Mouse (Mus musculus): ENCODE data around the gene Nmi.
A peak's percentile ranks its signal among the peaks of the same experiment; 100 is the strongest.
"Not testable (repeated sequence)": the region's sequence is repeated elsewhere in the genome, so short reads cannot be mapped to it uniquely, and the experiment has no call there.

Gene Nmi

DNA sequence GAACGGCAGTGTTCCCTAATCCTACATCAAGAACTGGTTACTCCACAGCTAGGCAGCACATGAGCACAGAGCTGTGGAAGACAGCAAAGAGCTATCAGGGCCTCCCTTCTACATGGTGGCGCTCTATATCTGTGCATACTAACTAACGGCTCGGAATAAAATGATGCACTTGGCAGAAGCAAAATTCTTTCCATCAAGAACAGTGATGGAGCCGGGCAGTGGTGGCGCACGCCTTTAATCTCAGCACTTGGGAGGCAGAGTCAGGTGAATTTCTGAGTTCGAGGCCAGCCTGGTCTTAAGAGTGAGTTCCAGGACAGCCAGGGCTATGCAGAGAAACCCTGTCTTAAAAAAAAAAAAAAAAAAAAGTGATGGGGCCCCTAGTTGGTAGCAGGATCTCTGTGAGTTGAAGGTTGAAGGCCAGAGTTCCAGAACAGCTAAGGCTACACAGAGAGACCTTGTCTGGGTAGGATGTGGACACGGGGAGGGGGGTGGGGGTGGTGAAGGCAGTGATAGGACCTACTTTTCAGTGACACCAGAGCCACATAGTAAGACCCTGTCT lies at the start of gene Nmi:
Gene Nmi, minus strand, starts transcription at position 85 of the 559 bp plus-strand sequence.
- peak; percentile 29 for DNase-seq

DNA sequence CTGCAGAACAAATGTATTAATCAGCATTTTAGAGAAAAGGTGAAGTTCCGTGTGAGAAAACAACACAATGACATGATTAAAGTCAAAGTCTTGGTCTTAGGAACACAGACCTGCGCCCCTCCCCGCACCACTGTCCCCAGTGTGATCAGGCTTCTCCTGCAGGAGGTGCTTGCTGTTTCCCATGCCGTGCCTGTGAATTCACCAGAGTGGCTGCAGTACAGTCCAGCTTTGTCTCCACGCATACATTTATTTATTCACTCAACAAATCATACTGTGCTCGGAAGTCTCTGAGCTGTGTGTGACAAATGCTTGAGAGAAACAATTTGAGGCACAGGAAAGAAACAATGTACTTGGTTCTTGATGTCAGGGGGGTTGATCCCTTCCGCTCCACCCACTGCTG lies 43.1 kb upstream of the Nmi start:
- DNase-seq: no peak

DNA sequence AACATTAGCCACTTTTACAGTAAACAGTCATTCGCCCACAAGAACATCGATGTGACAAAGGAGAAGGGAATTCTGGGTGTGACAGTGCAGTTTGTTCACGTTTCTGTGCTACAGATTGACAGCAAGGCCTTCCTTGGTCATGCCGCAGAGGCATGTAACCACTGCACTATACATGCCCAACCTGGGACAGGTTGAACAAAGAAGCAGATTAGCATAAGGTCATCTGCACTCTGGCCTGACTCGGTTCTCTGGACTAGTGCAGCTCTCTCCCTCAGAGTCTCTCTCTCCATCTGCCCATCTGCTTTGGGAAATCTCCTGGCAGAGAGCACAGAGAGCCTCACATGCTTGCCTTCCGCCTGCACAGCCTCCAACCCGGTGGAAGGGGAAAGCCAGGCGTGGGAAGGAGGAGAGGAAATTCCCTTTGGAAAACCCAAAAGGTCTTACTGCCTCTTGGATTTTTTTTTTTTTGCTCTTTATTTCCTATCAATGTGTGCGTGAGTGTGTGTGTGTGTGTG lies 40.1 kb upstream of the Nmi start:
- DNase-seq: no peak

DNA sequence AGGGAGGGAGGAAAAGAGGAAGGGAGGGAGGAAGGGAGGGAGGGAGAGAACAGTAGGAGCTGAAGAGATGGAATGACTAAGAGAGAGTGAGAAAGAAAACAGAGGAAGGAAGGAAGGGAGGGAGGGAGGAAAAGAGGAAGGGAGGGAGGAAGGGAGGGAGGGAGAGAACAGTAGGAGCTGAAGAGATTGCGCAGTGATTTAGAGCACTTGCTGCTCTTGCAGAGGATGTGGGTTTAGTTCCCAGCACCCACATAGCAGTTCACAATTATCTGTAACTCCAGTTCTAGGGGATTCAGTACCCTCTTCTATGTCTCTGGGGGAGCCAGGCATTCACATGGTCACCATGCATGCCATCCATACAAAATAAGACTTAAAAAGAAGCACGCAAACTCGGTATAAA lies 38.5 kb upstream of the Nmi start:
- not testable (repeated sequence) for DNase-seq

DNA sequence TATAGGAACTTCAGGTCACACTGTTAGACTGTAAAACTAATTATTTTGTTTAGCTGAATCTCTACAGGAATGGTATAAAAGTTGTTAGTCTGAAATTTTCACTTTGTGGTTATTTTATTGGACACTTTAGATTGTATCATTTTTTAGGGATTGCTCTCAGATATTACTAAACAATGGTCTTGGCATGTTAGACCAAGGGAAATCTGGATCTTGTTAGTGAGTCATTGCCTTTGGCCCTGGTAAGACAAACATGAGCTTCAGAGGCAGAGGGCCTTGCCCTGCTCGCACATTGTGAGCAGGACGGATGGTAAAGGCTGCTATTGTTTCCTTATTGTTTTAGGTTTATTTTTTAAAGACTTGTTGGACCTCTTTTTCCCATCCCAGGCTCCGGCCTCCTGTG lies 33.1 kb upstream of the Nmi start:
- DNase-seq: no peak

DNA sequence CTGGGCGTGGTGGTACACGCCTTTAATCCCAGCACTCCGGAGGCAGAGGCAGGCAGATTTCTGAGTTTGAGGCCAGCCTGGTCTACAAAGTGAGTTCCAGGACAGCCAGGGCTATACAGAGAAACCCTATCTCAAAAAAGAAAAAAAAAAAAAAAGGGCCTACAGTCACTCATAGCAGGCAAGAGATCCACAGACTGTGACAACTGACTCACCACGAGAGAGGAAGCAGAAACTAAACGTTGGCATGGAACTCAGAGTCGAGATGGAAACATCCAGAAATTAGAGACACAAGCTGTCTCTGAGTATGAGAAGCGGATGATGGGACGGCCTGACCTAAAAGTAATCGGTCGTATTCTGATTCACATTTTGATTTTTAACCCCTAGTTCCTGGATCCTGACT lies 29.0 kb upstream of the Nmi start:
- not testable (repeated sequence) for DNase-seq

DNA sequence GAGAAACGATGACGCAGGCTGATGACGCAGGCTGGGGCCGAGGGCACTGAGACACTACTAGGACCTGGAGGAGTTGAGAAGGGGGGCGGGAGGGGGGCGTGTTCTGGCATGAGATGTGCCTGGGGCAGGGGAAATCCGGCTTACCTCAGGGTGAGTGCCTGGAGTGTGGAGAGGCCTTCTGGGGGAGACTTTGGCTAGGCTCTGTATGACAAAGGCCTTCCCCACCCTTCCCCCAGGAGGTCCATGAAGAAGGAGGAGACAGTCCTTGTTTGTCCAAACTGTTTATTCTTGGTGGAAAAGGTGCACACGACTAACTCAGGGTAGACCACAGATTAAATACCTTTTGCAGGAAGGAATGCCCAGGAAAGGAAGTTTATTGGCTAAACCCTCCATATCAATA lies 28.2 kb upstream of the Nmi start:
- no peak for DNase-seq

DNA sequence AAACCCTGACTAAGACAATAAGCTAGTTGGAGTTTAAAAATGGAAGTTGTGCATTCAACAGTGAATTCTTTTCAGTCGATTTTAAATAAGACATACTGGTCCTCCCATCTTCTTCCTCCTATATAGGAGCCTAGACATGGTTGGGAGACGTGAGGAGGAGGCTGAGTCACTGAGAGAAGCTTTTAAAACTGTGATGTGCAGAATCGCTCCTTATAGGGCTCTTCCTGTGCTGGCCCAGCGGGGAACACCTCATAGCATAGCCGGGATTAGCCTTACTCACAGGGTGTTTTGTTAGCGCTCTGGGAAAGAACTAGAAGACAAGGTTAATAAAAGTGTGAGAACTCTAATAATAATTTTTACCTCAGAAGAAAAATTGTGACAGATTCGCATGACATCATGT lies 26.7 kb upstream of the Nmi start:
- no peak for DNase-seq

DNA sequence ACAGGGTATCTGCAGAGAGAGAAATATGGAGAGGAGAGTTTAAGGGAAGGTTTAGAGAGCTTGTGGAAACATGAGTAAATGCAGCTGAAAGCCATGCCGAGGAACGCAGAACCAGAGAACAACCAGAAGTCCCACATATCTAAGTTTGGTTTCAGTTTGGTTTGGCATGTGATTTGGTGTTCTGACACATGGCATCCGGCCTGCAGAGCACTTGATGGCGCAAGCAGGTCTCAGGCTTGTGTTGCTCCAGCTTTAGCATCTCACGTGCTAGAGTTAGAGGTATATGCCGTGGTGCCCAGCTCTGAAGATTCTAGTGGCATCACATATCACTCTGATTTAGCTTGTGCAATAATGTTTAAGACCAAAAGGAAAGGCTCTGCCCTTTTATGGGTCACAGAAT lies 18.2 kb upstream of the Nmi start:
- DNase-seq: no peak

DNA sequence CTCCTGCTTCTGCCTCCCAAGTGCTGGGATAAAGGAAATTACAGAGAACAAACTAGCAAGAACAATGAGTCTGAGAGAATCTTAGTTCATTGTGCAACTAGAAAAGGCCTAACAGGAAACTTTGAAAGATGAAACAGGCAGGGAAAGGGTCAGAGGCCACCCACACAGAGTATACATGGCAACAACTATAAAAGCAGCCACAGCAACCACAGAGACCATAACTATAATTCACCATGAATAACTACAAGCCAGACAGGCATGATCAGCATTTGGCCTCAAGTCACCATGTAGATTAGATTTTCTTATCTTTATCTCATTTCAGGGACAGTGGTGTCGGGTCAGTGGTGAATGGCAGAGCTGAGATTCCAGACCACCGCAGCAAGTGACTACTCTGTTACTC lies 16.3 kb upstream of the Nmi start:
- no peak for DNase-seq

DNA sequence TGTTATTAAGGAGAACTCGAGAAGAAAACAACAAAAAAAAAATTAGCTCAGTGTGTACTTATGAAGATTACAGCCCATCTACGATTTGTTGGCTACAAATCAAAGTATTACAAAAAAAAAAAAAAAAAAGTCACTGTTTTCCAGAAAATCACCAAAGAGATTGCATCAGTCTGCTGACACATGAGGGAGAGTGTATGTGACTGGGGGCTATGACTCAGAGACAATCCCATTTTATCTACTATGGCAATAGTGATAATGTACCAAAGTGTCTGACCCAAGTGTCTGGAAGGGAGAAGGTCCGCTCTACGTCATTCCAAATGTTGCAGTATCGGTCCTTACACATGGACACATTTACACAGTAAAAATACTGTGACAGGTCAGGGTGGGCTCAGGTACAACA lies 13.4 kb upstream of the Nmi start:
- no peak for DNase-seq

DNA sequence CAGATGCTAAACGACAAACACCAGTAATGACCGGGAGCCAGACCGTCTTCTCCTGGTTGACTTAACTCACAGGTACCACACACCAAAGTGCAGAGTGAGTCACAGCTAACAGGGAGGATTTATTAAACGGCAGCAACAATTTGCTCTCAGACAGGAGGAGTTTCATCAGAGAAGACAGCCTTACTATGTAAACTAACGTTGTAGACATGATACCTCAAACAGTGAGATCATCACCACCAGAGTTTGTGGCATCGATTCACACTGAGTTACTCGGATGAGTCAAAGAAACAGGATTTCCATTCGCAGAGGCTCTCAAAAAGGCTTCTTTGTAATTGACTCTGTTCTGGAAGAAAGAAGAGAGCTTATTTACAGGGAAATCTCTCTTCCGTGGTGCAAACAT lies 12.9 kb upstream of the Nmi start:
- no peak for DNase-seq

DNA sequence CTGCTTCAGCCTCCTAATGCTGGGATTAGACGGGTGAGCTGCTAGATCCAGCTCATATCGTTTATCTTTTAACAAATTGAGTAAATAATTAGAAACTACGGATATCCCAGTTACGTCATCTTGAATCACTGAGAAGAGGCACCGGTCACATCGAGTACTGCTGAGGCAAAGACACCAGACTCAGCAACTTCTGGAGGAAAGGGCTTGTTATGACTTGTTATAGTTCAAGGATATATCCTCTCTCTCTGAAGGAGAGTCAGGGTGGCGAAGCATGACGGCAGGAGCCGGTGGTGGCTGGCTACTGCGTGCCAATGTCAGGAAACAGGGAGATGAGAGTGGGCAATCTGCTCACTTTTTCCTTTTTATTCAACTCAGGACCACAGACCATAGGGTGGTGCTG lies 11.9 kb upstream of the Nmi start:
- no peak for DNase-seq

DNA sequence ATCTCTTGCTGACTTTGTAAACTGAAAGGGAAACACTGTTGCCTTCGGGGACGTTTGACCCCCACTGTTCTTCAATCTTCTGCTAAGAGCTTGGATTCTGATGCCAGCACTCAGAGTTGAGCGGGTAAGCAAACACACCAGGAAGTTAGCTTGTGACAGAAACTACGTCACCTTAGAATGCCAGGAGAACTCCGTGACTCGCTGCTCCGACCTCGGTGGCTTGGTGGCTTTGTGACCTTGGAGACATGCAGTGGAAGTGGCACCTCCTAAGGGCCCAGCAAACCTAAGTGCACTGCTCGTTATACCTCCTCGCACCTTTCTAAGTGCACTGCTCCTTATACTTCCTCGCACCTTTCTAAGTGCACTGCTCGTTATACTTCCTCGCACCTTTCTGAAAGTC lies 9.0 kb upstream of the Nmi start:
- DNase-seq: no peak

DNA sequence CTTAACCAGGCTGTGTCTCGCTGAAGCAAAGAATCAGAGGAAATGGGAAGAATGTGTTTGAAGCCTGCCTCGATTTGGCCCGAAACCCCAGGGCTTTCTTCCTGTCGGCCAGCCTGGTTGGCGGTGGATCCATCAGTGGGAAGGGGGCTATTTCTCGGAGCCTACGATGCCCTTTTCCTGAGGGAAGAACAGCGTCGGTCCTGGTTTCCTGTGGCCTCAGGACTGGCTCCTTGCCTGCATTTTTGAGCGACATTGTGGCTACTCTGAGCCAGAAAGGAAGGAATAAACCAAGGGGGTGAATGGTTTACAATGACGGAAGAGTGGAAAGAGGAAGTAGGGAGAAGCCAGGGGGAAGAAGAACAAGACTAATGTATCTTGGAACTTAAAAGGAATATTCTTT lies 8.3 kb upstream of the Nmi start:
- no peak for DNase-seq

DNA sequence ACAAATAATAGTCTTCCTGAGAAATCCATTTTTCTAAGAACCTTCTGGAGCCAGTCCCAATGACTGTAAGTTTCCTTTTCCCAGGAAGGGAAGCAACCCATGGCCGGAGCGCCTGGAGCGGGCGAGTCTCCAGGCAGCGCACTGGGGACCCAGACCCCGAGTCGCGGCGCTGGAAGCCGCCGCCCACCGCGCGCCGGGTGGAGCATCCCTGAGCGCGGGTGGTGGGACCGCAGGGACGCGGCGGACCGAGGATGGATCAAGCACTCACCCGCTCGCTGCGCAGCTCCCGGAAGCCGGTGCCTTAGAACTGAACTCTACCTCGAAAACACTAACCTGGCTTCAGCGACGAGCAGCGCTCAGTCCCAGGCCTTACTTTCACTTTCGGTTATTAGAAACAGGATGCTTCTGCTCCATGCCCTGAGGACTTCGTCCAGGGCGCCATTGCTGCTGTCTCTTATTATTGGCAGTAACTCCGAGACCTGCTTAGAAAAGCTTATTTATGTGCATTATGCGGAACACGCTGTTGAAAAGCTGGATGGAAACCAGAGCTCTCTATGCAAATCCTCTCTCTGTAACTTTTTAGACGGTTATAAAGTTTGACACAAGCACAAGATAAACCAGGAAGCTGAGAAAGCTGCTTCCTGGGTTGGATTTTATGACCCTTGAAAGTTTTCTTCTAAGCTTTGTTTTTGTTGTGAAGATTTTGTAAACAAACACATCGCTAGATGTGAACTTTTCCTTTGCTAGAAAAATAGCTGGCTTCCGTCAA lies 469 bp downstream of the Nmi start:
- DNase-seq: peak; percentile 71

DNA sequence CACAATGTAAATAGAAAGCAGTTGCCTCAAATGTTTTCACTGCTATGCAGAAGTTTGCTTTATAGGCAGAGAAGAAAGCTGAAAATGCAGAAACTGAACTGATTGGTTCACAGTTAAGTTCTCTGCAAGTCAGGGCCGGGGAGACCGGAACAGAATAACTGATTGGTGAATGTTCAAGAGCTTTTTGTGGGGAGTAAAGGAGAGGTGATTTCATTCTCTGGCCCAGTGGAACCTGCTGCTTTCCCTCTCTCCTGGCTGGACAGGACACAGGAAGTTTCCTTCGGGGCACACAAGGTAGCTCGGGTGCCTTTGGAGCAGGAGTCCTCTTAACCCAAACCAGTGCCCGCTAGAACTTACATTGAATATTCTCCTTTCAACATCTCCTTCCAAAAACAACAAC lies 1.2 kb downstream of the Nmi start:
- peak; percentile 54 for DNase-seq

DNA sequence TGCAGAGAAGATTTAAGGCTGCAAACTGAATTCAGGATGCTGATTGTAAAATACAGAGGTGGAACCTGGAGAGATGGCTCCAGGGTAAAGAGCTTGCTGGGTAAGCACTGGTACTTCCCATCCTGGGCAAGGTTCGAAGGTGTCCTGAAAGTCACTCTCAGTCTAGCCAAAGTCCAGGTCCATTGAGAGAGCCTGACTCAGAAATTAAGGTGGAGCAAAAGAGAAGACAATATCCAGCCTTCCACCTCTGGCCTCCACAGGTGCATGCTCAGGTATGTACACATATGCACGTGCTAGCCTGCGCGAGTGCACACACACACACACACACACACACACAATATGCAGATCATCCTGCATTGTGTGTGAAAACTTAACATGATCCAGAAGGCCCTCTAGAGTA lies 2.4 kb downstream of the Nmi start:
- no peak for DNase-seq

DNA sequence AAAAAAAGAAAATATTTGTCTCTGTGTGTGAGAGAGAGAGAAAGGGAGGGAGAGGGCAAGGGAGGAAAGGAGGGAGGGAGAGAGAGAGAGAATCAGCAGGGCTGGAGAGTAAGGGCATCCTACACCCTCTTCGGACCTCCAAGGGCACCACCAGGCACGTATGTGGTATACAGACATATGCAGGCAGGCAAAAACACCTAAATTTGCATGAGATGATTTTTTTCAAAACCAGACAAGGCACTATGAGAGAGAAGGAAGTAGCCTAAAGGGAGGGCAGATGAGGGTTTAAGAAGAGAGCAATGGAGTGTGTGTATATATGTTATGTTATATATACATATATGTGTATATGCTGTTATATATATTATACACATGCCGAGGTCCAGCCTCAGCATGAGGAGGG lies 6.0 kb downstream of the Nmi start:
- no peak for DNase-seq

DNA sequence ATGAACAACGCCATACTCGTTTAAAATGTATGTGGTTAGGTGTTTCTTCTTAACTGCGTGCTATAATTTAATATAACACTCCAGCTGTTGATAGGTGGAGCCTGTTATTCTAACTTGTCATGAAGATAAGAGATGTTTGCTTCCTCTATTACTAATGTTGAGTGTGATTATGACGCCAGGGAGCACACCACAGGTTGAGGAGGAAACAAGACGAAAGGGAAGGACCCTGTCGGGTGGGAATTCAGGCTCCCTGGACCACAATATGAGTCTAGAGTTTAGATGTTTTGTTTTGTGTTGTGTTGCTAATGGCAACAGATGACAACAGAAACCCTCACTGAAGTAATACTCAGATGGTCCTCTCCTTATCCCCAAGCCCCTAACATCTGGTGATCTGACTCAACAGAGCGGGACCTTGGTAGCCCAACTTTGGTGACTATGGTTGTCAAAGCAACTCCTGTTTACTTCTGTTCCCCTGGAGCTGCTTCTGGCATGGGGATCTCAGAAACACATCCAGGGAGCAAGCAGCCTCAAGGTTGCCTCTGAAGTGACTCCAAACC lies 19.6 kb downstream of the Nmi start:
- no peak for DNase-seq

DNA sequence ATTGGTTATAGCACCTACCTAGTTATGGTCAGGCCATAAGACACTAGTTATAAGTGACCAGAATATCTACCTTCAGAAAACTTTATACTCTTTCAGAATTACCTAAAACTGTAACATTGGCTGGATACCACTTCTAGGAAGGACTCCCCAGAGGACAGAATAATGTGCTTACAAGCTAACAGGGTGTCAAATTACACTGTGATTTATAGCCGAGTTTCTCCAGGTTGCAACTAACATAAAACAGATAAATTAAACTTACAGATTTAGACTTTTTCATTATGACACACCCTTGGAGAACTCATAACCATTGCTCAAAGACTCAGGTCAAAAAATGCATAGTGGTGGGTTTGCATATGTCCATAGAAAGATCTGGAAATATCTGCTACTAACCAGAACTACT lies 22.4 kb downstream of the Nmi start:
- DNase-seq: no peak

DNA sequence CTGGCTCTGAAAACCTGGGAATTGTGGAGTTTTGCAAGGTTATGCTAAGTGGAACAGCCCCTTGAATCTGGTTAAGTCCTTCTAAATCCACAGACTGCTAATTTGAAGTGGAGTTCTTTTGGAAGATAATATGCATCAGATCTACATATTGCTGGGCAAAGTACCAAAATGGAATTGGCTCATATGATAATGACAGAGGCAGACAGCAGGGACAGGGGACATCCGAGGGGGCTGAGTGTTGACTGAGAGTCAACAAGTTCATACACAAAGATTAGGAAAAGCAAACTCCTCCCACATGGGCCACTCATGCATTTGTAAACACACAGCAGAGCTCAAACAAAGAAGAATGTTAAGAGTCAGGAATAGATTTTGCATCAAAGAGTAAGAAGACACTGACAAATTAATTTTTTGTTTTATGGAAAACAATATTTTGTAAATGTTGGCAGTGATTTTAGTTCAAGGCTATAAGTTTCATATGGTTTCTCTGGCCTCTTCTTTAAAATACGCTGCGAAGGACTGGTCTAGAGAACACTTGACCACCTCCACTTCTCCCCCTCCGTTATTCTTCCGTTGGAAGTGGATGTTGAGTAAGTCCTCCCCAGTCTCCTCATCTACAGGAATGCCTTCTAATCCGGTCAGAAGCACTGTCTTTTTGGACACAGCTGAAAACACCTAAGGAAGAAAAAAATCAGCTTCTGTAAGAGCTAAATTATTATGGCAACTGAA lies 25.0 kb downstream of the Nmi start:
- DNase-seq: no peak

DNA sequence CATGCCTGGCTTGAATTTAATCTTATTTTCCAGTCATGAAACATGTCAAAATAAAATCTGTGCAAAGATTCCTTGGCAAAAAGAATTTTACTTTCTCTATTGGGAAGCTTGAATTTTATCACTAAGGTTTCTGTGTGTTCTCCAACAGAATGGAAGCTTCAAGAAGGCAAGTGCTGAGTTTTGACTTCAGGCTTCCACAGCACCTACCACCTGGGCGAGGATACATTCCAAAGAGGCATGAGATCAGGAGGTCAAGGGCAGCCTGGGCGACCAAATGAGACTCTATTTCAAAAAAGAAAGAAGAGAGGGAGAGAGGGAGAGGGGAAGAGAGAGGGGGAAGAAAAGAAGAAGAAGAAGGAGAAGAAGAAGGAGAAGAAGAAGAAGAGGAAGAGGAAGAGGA lies 27.5 kb downstream of the Nmi start:
- DNase-seq: no peak

DNA sequence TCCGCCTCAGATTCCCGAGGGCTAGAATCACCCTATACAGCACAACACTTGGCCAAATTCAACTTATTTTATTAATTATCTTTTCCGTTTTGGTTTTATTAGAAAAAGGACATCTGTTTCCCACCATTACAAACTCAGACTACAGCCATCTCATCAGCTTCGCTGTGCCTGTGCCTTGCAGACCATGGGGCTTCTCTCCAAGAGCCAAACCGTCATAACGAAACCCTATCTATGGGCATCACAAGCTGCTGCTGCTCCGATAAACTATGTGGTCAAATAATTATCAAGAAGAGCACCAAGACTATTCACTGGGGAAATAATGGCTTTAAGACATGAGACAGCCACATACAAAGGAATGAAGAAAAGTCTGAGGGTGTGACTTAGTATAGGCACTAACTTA lies 31.5 kb downstream of the Nmi start:
- DNase-seq: no peak

All from thymus, postnatal 4 days (tissue).